Mouse (Mus musculus) erythroblast, embryonic 14.5 days (primary cell): ENCODE data around the gene Setd7. TPM values are rescaled to one million over a fixed set of nuclear protein-coding genes. Genes with fewer than 3 reads are reported as not detected.

Experiments used
- H3K27me3 ChIP-seq: 2 replicates; pipeline ENCODE4 v1.6.1; 2012; ENCODE audit warnings: inconsistent platforms; ENCODE audit not compliant: control insufficient read depth
- H3K36me3 ChIP-seq: 2 replicates; pipeline ENCODE4 v1.6.1; 2012; ENCODE audit warnings: mild to moderate bottlenecking, inconsistent platforms; ENCODE audit not compliant: control insufficient read depth
- H3K4me1 ChIP-seq: 2 replicates; pipeline ENCODE4 v1.6.1; 2012; ENCODE audit warnings: inconsistent platforms; ENCODE audit not compliant: control insufficient read depth
- H3K4me3 ChIP-seq: replicated peaks from 2 replicates; pipeline ENCODE3; 2012; ENCODE audit warnings: moderate library complexity, mild to moderate bottlenecking, inconsistent platforms
- H3K9me3 ChIP-seq: 2 replicates; pipeline ENCODE4 v1.6.1; 2012; ENCODE audit warnings: low read length, inconsistent platforms, mixed read lengths; ENCODE audit not compliant: control insufficient read depth
- GATA1 ChIP-seq: IDR thresholded peaks from 2 replicates; pipeline ENCODE4 v1.6.1; 2012; ENCODE audit warnings: low read length, inconsistent platforms, mixed read lengths
- TAL1 ChIP-seq: IDR thresholded peaks from 3 replicates; pipeline ENCODE4 v1.6.1; 2012; ENCODE audit warnings: low read length, inconsistent platforms, mixed read lengths
- polyA plus RNA-seq: library from polyadenylated mRNA; stranded (reverse); fragments of >175 nt; gene quantifications from 2 replicates; pipeline ENCODE4 v1.2.3, GENCODE M21; 2012

Setd7 gene
- polyA plus RNA-seq = 0.02 and 0.24 TPM in 2 replicates

- Histone ChIP-seq H3K4me3 (peak within 1 kb of the TSS; percentile 85), H3K9me3 (no peaks in the 10 kb centered on the region), H3K36me3 (no peaks in the 10 kb centered on the region), H3K4me1 (peaks cover 22% of the 10 kb centered on the region), H3K27me3 (peaks cover 40% of the 10 kb centered on the region)
- TF ChIP-seq TAL1 = no peak
- no peak for TF ChIP-seq GATA1
These were observed at the start of gene Setd7 for GRCm38 (mm10) chr3:51560511-51561108. Setd7 (minus strand) TSS chr3:51560879.

- Histone ChIP-seq H3K9me3 (no peaks in the 10 kb centered on the region), H3K36me3 (no peaks in the 10 kb centered on the region), H3K27me3 (no peaks in the 10 kb centered on the region), H3K4me1 (no peaks in the 10 kb centered on the region), H3K4me3 (no peak overlapping the region)
- TF ChIP-seq GATA1 (no peak), TAL1 (no peak)
These were observed 43.8 kb upstream of the Setd7 start for GRCm38 (mm10) chr3:51604489-51604888.

GRCm38 (mm10) chr3:51603705-51604291 lies 43.1 kb upstream of the Setd7 start:
- no peaks in the 10 kb centered on the region for H3K36me3 ChIP-seq
- no peak for TF ChIP-seq TAL1
- TF ChIP-seq GATA1 = no peak
- no peaks in the 10 kb centered on the region for H3K4me1 ChIP-seq
- no peak overlapping the region for H3K4me3 ChIP-seq
- H3K27me3 ChIP-seq = no peaks in the 10 kb centered on the region
- no peaks in the 10 kb centered on the region for H3K9me3 ChIP-seq

- Histone ChIP-seq H3K4me1 (no peaks in the 10 kb centered on the region), H3K27me3 (no peaks in the 10 kb centered on the region), H3K36me3 (no peaks in the 10 kb centered on the region), H3K4me3 (no peak overlapping the region), H3K9me3 (no peaks in the 10 kb centered on the region)
- no peak for TF ChIP-seq GATA1
These were observed 40.8 kb upstream of the Setd7 start for GRCm38 (mm10) chr3:51601461-51601860.

- Histone ChIP-seq H3K36me3 (no peaks in the 10 kb centered on the region), H3K27me3 (no peaks in the 10 kb centered on the region), H3K4me3 (no peak overlapping the region), H3K4me1 (no peaks in the 10 kb centered on the region), H3K9me3 (no peaks in the 10 kb centered on the region)
- TF ChIP-seq GATA1 (no peak), TAL1 (no peak)
These were observed 40.0 kb upstream of the Setd7 start for GRCm38 (mm10) chr3:51600728-51601127.

GRCm38 (mm10) chr3:51599057-51599630 lies 38.5 kb upstream of the Setd7 start:
- Histone ChIP-seq H3K36me3 (no peaks in the 10 kb centered on the region), H3K4me3 (no peak overlapping the region), H3K4me1 (no peaks in the 10 kb centered on the region), H3K9me3 (no peaks in the 10 kb centered on the region), H3K27me3 (no peaks in the 10 kb centered on the region)
- TF ChIP-seq GATA1 (no peak), TAL1 (no peak)

GRCm38 (mm10) chr3:51596538-51596937 lies 35.9 kb upstream of the Setd7 start:
- no peak for TF ChIP-seq GATA1
- no peak for TF ChIP-seq TAL1
- H3K4me1 ChIP-seq = no peaks in the 10 kb centered on the region
- no peaks in the 10 kb centered on the region for H3K9me3 ChIP-seq
- no peaks in the 10 kb centered on the region for H3K36me3 ChIP-seq
- no peaks in the 10 kb centered on the region for H3K27me3 ChIP-seq
- H3K4me3 ChIP-seq = no peak overlapping the region

- Histone ChIP-seq H3K9me3 (no peaks in the 10 kb centered on the region), H3K36me3 (no peaks in the 10 kb centered on the region), H3K4me3 (no peak overlapping the region), H3K27me3 (no peaks in the 10 kb centered on the region), H3K4me1 (no peaks in the 10 kb centered on the region)
- TF ChIP-seq GATA1 (no peak), TAL1 (no peak)
These were observed 32.8 kb upstream of the Setd7 start for GRCm38 (mm10) chr3:51593506-51593905.

- no peaks in the 10 kb centered on the region for H3K27me3 ChIP-seq
- H3K36me3 ChIP-seq = no peaks in the 10 kb centered on the region
- no peak overlapping the region for H3K4me3 ChIP-seq
- H3K4me1 ChIP-seq = no peaks in the 10 kb centered on the region
- no peak for TF ChIP-seq GATA1
- TF ChIP-seq TAL1 = no peak
- no peaks in the 10 kb centered on the region for H3K9me3 ChIP-seq
These were observed 30.9 kb upstream of the Setd7 start for GRCm38 (mm10) chr3:51591591-51591990.

GRCm38 (mm10) chr3:51590207-51590892 lies 29.7 kb upstream of the Setd7 start:
- TF ChIP-seq GATA1 = no peak
- TF ChIP-seq TAL1 = no peak
- Histone ChIP-seq H3K36me3 (no peaks in the 10 kb centered on the region), H3K4me3 (no peak overlapping the region), H3K9me3 (no peaks in the 10 kb centered on the region), H3K4me1 (no peaks in the 10 kb centered on the region), H3K27me3 (no peaks in the 10 kb centered on the region)
